Mouse (Mus musculus): ENCODE results near the gene Mthfd1. TPM values are rescaled to one million over a fixed set of nuclear protein-coding genes. Genes with fewer than 3 reads are reported as not detected.

The Mthfd1 gene
- 31.9 and 32.7 TPM in 2 replicates for polyA plus RNA-seq (2012; rRNA removed)

DNA sequence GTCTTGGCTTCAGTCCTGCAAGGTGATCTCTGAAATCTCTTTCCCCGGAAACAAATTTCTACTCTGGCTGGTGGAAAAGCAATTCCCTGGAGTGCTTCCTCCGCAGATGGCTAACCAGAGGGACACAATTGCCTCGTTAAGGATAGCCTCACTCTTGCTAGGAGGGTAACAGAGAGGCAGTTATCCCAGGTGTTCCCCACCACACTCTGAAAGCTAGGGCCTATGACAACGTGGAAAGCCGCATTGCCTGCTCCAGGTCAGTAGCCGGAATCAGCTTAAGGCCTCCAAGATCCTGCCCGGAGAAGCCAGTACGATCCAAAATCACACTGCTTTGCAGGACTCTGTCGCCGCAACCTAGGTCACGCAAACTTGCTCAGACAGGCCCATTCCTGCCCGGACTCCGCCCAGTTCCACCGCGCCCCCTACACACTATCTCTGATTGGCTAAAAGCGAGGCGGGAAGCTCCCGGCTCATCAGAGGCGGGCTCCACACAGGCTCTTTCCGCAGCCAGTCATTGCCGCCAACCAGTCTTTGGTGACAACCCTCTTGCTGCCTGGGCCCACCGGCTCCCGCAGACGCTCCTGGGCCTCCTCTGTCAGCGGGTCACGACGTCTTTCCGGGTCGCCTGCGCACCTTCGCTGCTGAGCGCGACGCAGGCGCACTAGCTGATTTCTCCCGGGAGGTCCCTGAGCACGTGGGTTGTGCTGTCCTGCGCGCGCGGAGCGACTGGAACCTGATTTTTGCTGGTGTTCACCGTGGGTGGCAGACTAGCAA, at the start of gene Mthfd1:
Gene Mthfd1, plus strand, starts transcription at position 574 of the 774 bp plus-strand sequence.

DNA sequence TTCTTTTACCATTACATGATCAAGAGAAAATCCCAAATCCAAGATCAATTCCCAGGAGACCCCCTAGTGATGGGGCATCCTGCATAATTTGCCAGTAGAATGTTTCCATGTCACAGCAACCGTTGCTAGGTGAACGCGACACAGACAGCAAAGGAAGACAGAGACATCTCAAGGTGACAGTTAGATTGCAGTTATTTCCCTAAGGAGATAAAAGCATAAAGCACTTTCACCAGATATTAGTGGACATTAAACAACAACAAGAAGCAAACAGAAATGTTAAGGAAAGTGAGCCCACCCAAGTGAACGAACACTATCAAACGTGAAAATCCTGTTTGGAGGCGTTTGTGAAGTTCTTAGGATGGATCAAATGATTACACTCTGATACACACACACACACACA, 8.5 kb upstream of the Mthfd1 start, which contains the start of gene Tex21:
Gene Tex21, minus strand, starts transcription at position 101 of the 400 bp plus-strand sequence.

DNA sequence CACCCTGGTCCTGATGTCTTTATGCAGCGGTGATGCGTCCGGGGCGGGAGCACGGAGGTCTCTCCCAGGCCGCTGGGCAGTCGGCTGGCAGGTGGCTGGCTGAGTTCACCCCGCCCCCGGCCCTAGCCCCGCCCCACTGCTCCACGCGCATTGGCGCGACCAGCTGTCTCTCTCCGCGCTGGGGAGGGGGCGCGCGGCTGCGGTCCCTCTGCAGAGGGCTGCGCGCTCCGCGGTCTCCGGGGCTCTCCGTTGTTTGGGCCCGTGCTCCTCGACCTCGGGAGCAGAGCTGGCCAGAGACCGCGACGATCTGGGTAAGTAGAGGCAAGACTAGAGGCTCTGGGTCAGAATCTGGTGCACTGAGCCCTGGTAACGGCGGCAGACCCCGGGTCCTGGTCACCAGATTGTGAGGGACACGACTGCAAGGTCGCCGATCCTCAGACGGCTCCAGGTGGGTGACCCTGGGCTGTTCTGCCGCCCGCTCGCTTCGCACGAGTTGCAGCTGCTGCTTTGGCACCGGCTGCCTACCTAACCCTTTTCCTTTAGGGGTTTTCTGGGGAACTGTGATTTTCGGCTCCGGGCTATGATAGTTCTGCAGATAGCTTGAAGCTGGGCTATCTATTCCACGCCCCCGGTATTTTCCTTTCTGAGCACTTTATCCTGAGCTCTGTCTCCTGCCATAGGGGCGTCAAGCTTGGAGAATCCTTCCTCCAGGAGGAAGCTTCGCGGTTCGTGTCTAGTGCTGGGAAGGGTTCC, 69.8 kb downstream of the Mthfd1 start, which contains the start of gene Akap5:
Gene Akap5, plus strand, starts transcription at position 213 of the 753 bp plus-strand sequence.

Other genes with a start within 250 kb of the Mthfd1 start
- 0.31 TPM in 2 replicates for gene Esr2, start 78.0 kb upstream of the Mthfd1 start, polyA plus RNA-seq (2012; rRNA removed)
- not detected in 2 replicates for gene Tex21, start 8.6 kb upstream of the Mthfd1 start, polyA plus RNA-seq (2012; rRNA removed)
- gene Akap5, start 69.6 kb downstream of the Mthfd1 start, polyA plus RNA-seq (2012; rRNA removed) = 12.5 and 12.6 TPM in 2 replicates
- gene Zbtb25, start 114.3 kb downstream of the Mthfd1 start, polyA plus RNA-seq (2012; rRNA removed) = 18.7 and 19.4 TPM in 2 replicates
- gene Zbtb1, start 115.0 kb downstream of the Mthfd1 start, polyA plus RNA-seq (2012; rRNA removed) = 2.8 and 3.1 TPM in 2 replicates
- gene Hspa2, start 148.9 kb downstream of the Mthfd1 start, polyA plus RNA-seq (2012; rRNA removed) = 6.7 and 6.8 TPM in 2 replicates
- 0.70 and 1.3 TPM in 2 replicates for gene Ppp1r36, start 162.2 kb downstream of the Mthfd1 start, polyA plus RNA-seq (2012; rRNA removed)

All from central nervous system, embryonic 18 days (tissue).